Mouse (Mus musculus): ENCODE measurements around the gene Ech1.

The Ech1 gene

DNA sequence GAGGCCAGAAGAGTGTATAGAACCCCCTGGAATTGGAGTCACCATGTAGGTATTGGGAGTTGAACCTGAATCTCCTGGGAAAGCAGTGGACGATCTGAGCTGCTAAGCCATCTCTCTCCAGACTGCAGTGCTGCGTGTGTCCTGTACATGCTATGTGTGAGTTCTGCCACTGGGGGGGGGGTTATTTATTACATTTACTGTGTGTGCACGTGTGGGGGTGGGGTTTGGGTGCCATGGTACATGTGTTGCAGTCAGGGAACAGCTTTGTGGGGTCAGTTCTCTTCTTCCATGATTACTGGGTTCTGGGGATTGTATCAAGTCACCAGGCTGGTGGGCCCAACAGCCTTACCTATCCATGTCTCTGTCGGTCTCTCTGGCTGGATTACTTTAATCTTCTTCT is 18.1 kb upstream of the Ech1 start:
- no peak for DNase-seq

DNA sequence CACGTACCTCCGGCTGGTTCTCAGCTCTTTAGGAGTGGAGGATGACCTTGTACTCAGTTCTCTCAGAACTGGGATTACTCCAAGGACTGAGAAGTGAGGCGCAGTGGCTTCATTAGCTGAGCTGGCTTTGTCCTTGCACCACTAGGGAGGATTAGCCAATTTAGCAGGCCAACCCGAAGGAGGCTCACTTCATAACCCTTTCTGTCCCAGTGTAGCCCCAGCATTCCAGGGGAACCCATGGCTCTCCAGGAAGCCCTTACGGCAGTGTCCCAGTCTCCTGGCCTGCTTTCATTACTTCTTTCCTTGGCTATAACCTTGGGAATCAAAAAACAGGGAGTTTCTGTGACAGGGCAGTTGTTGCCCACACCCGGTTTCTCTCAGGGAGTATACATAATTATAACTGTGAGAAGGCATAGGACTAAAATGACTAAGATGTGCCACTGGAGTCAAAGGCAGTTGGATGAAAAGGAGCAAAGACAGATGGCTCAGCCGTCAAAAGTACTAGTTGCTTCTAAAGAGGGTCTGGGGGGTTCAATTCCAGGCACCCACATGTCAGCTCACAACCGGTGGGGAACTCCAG is 17.3 kb upstream of the Ech1 start:
- DNase-seq: no peak

- no peak for DNase-seq
Observed at GRCm38 (mm10) chr7:28808221-28808941, 16.6 kb upstream of the Ech1 start, which contains the start of gene Hnrnpl. Hnrnpl (plus strand) TSS chr7:28808541.

GRCm38 (mm10) chr7:28808957-28809393 is 16.0 kb upstream of the Ech1 start:
- DNase-seq: peak; percentile 95

- peak; percentile 65 for DNase-seq
Observed at GRCm38 (mm10) chr7:28809401-28810089, 15.5 kb upstream of the Ech1 start.

DNA sequence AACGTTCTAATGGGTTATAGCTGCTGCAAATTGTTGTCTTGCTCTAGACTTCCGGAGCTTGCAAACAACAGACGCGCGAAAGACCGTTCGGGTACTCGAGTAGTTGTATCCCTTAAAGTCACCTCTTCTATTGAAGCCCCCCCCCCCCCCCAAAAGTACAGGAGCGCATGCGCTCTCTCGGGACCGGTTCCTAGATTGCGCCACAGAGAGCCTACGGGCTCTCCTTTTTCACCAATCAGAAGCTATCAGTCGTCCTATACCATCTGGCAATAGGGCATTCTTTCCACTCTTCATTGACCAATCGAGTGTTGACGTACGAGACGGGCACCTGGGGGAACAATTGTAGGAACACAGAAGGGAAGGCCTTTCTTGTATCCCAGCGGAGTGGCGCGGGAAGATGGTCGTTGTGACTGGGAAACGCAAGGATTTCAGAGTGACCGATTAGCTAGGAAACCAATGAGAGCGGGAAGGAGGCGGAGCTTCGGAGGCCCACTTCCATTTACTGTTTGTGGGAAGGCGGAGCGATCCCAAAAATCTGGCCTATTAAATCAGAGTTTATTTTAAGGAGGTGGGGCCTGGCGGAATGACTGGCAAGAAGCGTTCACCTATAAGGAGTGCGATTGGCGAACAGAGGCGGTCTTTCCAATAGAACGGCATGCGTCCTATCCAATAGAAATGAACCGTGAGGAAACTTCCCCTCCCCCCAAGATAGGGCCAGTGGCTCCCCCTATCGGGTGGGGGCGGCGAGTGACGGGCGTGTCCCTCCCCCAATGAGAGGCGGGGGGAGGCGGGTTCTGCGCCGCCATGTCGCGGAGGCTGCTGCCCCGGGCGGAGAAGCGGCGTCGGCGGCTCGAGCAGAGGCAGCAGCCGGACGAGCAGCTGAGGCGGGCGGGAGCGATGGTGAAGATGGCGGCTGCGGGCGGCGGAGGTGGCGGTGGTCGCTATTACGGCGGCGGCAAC is 14.6 kb upstream of the Ech1 start:
- DNase-seq: peak; percentile 98

DNA sequence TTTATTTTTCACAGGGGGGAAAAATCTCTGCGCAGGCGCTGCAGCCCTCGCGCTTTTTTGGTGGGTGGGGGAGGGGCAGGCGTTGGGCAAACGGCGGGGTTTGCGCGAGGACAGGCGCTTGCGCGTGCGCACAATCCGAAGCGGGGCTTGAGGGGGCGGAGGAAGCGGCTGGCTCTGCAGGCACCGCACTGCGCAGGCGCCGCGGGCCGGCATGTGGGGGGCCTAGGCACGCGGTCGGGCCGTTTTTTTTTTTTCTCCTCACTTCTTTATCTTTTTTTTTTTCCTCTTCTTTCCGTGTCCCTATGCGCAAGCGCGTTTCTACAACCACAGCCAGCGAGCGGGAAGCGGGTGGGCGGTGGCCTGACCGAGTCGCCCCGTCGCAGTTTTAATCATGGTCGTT is 13.8 kb upstream of the Ech1 start:
- DNase-seq: peak; percentile 91

DNA sequence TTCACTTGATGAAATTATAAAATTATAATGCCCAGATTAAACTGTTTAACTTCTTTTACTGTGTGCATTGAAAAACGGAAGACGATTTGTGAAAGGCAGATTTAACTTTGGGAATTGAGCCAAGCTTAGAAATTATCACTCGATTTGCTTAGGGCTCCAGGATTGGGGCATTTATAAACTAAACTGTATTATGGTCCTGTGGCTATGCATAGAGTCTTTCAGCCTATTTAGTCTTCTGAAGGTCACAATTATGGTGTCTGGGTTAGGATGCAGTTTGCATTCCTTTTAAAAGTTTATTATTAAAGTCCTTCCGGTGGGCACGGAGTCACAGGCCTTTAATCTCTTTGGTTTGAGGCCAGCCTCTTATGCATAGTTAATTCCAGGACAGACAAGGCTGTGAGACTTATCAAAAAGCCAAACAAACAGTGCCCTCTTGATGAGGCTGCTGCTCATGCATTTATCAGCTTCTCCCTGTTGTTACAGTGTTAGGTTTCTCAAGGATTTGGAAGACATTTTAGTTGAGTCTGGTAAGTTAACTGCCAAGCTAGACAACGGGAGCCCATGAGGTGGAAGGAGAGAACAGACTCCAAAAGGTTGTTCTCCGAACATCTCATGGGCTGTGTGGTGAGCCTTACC is 13.3 kb upstream of the Ech1 start:
- no peak for DNase-seq

- no peak for DNase-seq
Observed at GRCm38 (mm10) chr7:28812436-28812835, 12.6 kb upstream of the Ech1 start.

- no peak for DNase-seq
Observed at GRCm38 (mm10) chr7:28812949-28813348, 12.1 kb upstream of the Ech1 start.

- no peak for DNase-seq
Observed at GRCm38 (mm10) chr7:28814306-28815034, 10.5 kb upstream of the Ech1 start.

DNA sequence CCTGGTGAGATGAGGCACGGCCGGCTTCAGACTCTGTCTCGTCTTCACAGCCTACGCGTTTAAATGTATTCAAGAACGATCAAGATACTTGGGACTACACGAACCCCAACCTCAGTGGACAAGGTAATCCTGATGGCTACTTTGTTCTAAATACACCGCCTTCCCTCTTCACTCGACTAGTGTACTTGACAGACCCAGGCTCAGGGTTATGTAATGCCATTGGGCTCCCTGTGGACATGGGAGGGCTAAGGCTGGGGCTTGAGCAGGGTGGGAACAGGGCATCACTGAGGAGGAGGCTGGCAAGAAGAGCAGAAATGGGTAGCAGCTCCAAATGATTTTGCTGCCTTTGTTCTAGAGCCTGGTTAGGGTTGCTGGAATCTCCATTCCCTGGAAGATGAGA is 9.8 kb upstream of the Ech1 start:
- DNase-seq: no peak

DNA sequence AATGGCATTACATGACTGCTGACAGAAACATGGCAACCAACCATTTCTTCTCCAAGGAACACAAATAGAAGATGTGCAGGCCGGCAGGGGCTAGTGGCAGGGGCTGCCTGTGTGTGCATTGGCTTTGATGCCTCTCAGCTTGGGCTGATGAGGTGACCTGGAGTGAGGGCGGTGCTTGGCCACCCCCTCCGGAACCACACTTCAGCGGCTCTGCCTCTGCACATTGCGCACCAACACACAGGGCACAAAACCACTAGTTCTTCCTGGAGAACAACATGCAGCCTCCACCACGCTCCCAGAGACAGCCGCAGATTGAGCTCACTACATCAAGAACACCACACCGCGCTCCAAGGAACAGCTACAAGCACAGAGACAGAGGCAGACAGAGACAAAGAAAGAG is 8.8 kb upstream of the Ech1 start:
- no peak for DNase-seq

GRCm38 (mm10) chr7:28816920-28817319 is 8.1 kb upstream of the Ech1 start:
- no peak for DNase-seq

DNA sequence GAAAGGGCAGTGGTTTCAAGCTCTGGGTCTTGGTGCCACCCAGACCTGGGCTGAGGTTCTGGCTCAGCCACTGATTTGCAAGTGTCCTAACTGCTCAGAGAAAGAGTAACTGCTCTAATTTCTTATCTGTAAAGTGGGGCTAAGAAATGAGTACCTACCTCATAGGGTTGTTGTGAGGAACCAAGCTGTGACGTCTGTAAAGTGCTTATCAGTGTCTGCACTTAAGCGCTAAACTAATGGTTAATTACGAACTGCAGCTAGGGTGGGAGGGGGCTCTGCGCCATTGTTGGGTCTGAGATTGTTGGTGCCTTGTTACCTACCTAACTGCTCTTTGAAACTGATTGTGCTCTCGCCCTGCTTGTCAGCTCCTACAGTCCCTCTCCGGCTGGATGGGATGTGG is 7.5 kb upstream of the Ech1 start:
- DNase-seq: no peak

- DNase-seq: no peak
Observed at GRCm38 (mm10) chr7:28817957-28818356, 7.1 kb upstream of the Ech1 start.

DNA sequence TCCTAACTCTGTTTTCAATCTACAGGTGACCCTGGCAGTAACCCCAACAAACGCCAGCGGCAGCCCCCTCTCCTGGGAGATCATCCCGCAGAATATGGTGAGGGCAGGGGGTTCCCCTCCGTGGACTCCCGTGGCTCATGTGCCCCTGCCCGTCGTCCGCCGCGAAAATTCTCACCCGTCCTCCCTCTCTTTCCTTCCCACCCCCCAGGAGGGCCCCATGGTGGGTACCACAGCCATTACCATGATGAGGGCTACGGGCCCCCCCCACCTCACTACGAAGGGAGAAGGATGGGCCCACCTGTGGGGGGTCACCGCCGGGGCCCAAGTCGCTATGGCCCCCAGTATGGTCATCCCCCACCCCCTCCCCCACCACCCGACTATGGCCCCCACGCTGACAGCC is 6.6 kb upstream of the Ech1 start:
- DNase-seq: no peak

DNA sequence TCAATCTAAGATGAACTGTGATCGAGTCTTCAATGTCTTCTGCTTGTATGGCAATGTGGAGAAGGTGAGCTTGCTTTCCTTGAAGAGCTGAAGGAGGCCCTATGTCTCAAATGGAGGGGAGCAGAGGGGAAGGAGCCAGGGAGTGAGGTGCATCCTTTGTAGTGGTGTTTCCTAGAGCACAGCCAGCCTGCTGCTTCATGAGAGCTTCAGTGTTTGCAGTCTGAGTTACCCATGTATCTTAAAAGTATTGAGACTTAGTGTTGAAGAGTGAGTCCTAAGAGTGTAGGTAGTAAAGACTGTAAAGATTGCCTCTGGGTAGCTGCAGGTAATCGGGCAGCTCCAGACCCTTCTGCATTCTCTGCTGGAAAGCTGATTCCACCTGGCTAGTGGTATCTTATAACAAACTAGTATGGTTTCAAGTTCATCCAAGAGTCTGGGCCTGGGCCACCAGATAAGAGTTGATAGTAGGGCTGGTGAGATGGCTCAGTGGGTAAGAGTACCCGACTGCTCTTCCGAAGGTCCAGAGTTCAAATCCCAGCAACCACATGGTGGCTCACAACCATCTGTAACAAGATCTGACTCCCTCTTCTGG is 6.1 kb upstream of the Ech1 start:
- no peak for DNase-seq

DNA sequence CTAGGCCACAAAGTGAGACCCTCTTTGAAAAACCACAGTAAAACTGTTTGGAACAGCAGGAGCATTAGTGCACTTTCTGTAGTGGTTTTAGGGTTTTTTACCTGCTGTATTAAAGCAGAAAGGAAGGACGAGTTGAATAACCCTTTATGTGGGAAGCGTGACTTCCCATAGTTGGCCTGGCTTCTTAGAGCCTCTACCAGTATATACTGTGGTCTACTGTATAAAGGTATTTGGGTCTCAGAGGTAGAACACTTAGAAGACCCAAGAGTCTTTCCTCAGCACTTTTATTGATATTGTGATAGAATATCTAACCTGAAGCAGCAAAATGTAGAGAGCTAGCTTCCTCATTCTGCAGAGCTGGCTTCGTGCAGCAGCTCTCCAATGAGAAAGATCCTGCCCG is 5.4 kb upstream of the Ech1 start:
- no peak for DNase-seq

GRCm38 (mm10) chr7:28820358-28821260 is 4.4 kb upstream of the Ech1 start:
- no peak for DNase-seq

Measured in cerebellum, adult 11 months (tissue).